20 mouse cellular contexts compared by ENCODE assay signal in genomic region chr11:82351039-82351438, GRCm38 (mm10). TPM values are rescaled to one million over a fixed set of nuclear protein-coding genes. Genes with fewer than 3 reads are reported as not detected.
DNase-seq lines count a peak whose midpoint lies in the region; ATAC-seq and TF ChIP-seq lines count a peak whose summit lies in the region.
"Had no signal": no experiment of that assay in that cellular context is flagged by ENCODE, and none has a peak within 500 bp of the region (broad histone marks: within the 10 kb centered on the region; RNA-seq: fewer than 3 reads in every experiment).

No protein-coding gene starts in this region.

- H3K4me2 ChIP-seq in midbrain, embryonic 11.5 days = no peak overlapping the region
- H3K4me2 ChIP-seq: forebrain, embryonic 12.5 days; hindbrain, embryonic 15.5 days had no signal

- H3K4me3 ChIP-seq in thymus, adult 2 months (ENCODE audit: control insufficient read depth, insufficient read depth, low read length) = no peak overlapping the region
- H3K4me3 ChIP-seq in midbrain, embryonic 11.5 days (ENCODE audit: low read depth, low read length) = no peak overlapping the region
- no peak overlapping the region for H3K4me3 ChIP-seq in lung, adult 2 months (replicated peaks; ENCODE audit: extremely low read depth, low read depth, low read length)
- no peak overlapping the region for H3K4me3 ChIP-seq in kidney, adult 2 months (ENCODE audit: insufficient read depth, low read depth, low read length)
- H3K4me3 ChIP-seq: forebrain, embryonic 12.5 days; heart, embryonic 10.5 days; hindbrain, embryonic 15.5 days had no signal

- TF ChIP-seq POLR2A in thymus, adult 2 months (IDR thresholded peaks at IDR 0.05; ENCODE audit: control insufficient read depth, extremely low read depth, insufficient read depth, low read length, poor library complexity) = no peak
- no peak for TF ChIP-seq POLR2A in lung, adult 2 months (IDR thresholded peaks at IDR 0.05; ENCODE audit: borderline replicate concordance, extremely low read depth, low read depth, low read length)
- TF ChIP-seq POLR2A in kidney, adult 2 months (IDR thresholded peaks at IDR 0.05; ENCODE audit: low read depth, low read length) = no peak

- no peak overlapping the region for H3K9ac ChIP-seq in midbrain, embryonic 11.5 days (ENCODE audit: low read length)
- H3K9ac ChIP-seq: forebrain, embryonic 12.5 days; hindbrain, embryonic 15.5 days had no signal

- no peak for ATAC-seq in midbrain, embryonic 11.5 days (ENCODE audit: low FRiP score)
- ATAC-seq: intestine, embryonic 16.5 days had no signal

- TF ChIP-seq CTCF in thymus, adult 2 months (IDR thresholded peaks at IDR 0.05; ENCODE audit: borderline replicate concordance, control insufficient read depth, extremely low read depth, insufficient read depth, low read length, poor library complexity) = no peak
- TF ChIP-seq CTCF in lung, adult 2 months (IDR thresholded peaks at IDR 0.05; ENCODE audit: insufficient read depth, low read length) = no peak
- TF ChIP-seq CTCF in kidney, adult 2 months (conservative IDR thresholded peaks at IDR 0.05; ENCODE audit: insufficient read depth, insufficient read length, low read depth, low read length) = no peak

- no peaks in the 10 kb centered on the region for H3K36me3 ChIP-seq in thymus, adult 2 months (ENCODE audit: control insufficient read depth, insufficient read depth, low read length)
- H3K36me3 ChIP-seq in midbrain, embryonic 11.5 days (ENCODE audit: control insufficient read depth, insufficient read depth, low read length) = no peaks in the 10 kb centered on the region
- H3K36me3 ChIP-seq in kidney, adult 2 months (ENCODE audit: control insufficient read depth, insufficient read depth, low read length) = no peaks in the 10 kb centered on the region
- H3K36me3 ChIP-seq: forebrain, embryonic 12.5 days; heart, embryonic 10.5 days; hindbrain, embryonic 15.5 days had no signal

- peak; percentile 9 to 60 for DNase-seq in frontal cortex, adult 2 months (ENCODE audit: extremely low spot score in 1 of 2, low spot score in 1 of 2)
- DNase-seq in frontal cortex, postnatal 25 days (ENCODE audit: low spot score in 2 of 2) = peak; percentile 8 to 16
- DNase-seq in left cerebral cortex, adult 8-10 months (ENCODE audit: low spot score in 2 of 2) = peak; percentile 4 to 29
- peak; percentile 74 to 79 for DNase-seq in right cerebral cortex, postnatal 10 days (ENCODE audit: low spot score in 2 of 2)
- no peak for DNase-seq in thymus, adult 2 months
- DNase-seq in midbrain, embryonic 11.5 days (ENCODE audit: low spot score, missing footprints) = no peak
- DNase-seq in lung, adult 2 months = no peak
- no peak for DNase-seq in kidney, adult 2 months
- DNase-seq: cerebellum, adult 11-12 months; cerebellum, postnatal 25 days; gastrocnemius, postnatal 14 days; kidney, postnatal 14 days had no signal

- H3K9me3 ChIP-seq in midbrain, embryonic 11.5 days (ENCODE audit: control insufficient read depth, low read length) = no peaks in the 10 kb centered on the region
- H3K9me3 ChIP-seq: forebrain, embryonic 12.5 days; heart, embryonic 10.5 days; hindbrain, embryonic 15.5 days had no signal

- H3K4me1 ChIP-seq in thymus, adult 2 months (replicated peaks; ENCODE audit: control insufficient read depth, insufficient read depth, low read length) = no peaks in the 10 kb centered on the region
- no peaks in the 10 kb centered on the region for H3K4me1 ChIP-seq in midbrain, embryonic 11.5 days (ENCODE audit: control insufficient read depth, insufficient read depth, low read length)
- H3K4me1 ChIP-seq in lung, adult 2 months (ENCODE audit: control insufficient read depth, insufficient read depth, low read length) = no peaks in the 10 kb centered on the region
- H3K4me1 ChIP-seq in kidney, adult 2 months (ENCODE audit: control insufficient read depth, insufficient read depth, low read length) = no peaks in the 10 kb centered on the region
- H3K4me1 ChIP-seq: forebrain, embryonic 12.5 days; hindbrain, embryonic 15.5 days had no signal

- WGBS in thymus, adult 2 months = 88% methylated on average over 10 of the region's 10 CpGs
- WGBS in midbrain, embryonic 11.5 days = 88% methylated on average over 10 of the region's 10 CpGs
- WGBS in lung, adult 2 months = 75% methylated on average over 10 of the region's 10 CpGs
- 79% methylated on average over 10 of the region's 10 CpGs for WGBS in kidney, adult 2 months

- no peaks in the 10 kb centered on the region for H3K27me3 ChIP-seq in thymus, adult 2 months (ENCODE audit: control insufficient read depth, insufficient read depth, low read length)
- no peaks in the 10 kb centered on the region for H3K27me3 ChIP-seq in midbrain, embryonic 11.5 days (ENCODE audit: control insufficient read depth, insufficient read depth, low read length)
- no peaks in the 10 kb centered on the region; the same call in 1 of the 2 replicates for H3K27me3 ChIP-seq in kidney, adult 2 months (replicated peaks; ENCODE audit: control insufficient read depth, insufficient read depth, low read length)
- H3K27me3 ChIP-seq: forebrain, embryonic 12.5 days; hindbrain, embryonic 15.5 days had no signal

- H3K27ac ChIP-seq in thymus, adult 2 months (ENCODE audit: control insufficient read depth, insufficient read depth, low read length) = no peak overlapping the region
- no peak overlapping the region for H3K27ac ChIP-seq in midbrain, embryonic 11.5 days (ENCODE audit: low read depth, low read length)
- no peak overlapping the region for H3K27ac ChIP-seq in kidney, adult 2 months (ENCODE audit: insufficient read depth, low read depth, low read length)
- H3K27ac ChIP-seq: forebrain, embryonic 12.5 days; heart, embryonic 10.5 days; hindbrain, embryonic 15.5 days had no signal

RNA-seq across cellular contexts. Expression of gene Tmem132e, which starts 37.7 kb away (rescaled TPM):
- polyA plus RNA-seq in frontal cortex, adult 2 months (2012; rRNA removed) = 8.6 and 9.9 TPM in 2 replicates
- total RNA-seq in left cerebral cortex, adult 8-10 months (2022) = 10 to 100 TPM; 16.2 to 17.7 (median 17.1) TPM
- 0.13 and 0.48 TPM in 2 replicates for polyA plus RNA-seq in thymus, adult 2 months (2012; rRNA removed)
- polyA plus RNA-seq in midbrain, embryonic 11.5 days (2014; fragmentation: Nextera tagmentation; extraction: Ambion mirVana) = 1.0 and 1.6 TPM in 2 replicates
- polyA plus RNA-seq in lung, adult 2 months (2012; rRNA removed) = 0.22 TPM in 1 of 2 replicates, not detected in the other
- 0.26 and 0.41 TPM in 2 replicates for polyA plus RNA-seq in kidney, adult 2 months (2012; rRNA removed)

RNA-seq across cellular contexts. Expression of gene Ccl1, which starts 45.5 kb away (rescaled TPM):
- polyA plus RNA-seq in frontal cortex, adult 2 months (2012; rRNA removed) = not detected in 2 replicates
- total RNA-seq in left cerebral cortex, adult 8-10 months (2022) = not detected
- 0.48 and 1.1 TPM in 2 replicates for polyA plus RNA-seq in thymus, adult 2 months (2012; rRNA removed)
- 0.29 TPM in 1 of 2 replicates, not detected in the other for polyA plus RNA-seq in midbrain, embryonic 11.5 days (2014; fragmentation: Nextera tagmentation; extraction: Ambion mirVana)
- not detected in 2 replicates for polyA plus RNA-seq in lung, adult 2 months (2012; rRNA removed)
- polyA plus RNA-seq in kidney, adult 2 months (2012; rRNA removed) = not detected in 2 replicates
- total RNA-seq: gastrocnemius, postnatal 14 days; heart, postnatal 25 days had no signal
- polyA plus RNA-seq: forebrain, embryonic 12.5 days; heart, embryonic 10.5 days; intestine, embryonic 16.5 days; limb, embryonic 14.5 days; liver, embryonic 16.5 days; neural tube, embryonic 11.5 days had no signal

Comparison
In these comparisons a context has a peak if more than half of its experiments do, and no peak if none do; other contexts are left out.
1. DNase-seq: peak in frontal cortex, adult 2 months (2 of 2), frontal cortex, postnatal 25 days (2 of 2), left cerebral cortex, adult 8-10 months (2 of 2) and right cerebral cortex, postnatal 10 days (2 of 2); none in thymus, adult 2 months (single experiment), midbrain, embryonic 11.5 days (single experiment), lung, adult 2 months (single experiment) and kidney, adult 2 months (single experiment).